Mouse (Mus musculus): ENCODE measurements at regions not wholly inside any gene's neighbourhood (a gene's known extent, or its start where the extent isn't known, plus 50 kb on each side); places are given as distances from the start of the nearest gene placed in this dataset.
"Not testable (repeated sequence)": the region's sequence is repeated elsewhere in the genome, so short reads cannot be mapped to it uniquely, and the experiment has no call there.

- not testable (repeated sequence) for DNase-seq (ENCODE audit: extremely low spot score in 1 of 2, low spot score in 1 of 2)
Measured at GRCm38 (mm10) chrX:24169992-24170391, 211.3 kb upstream of the Gm4985 start.

GRCm38 (mm10) chrX:24161654-24162053 is 202.9 kb upstream of the Gm4985 start:
- DNase-seq (ENCODE audit: extremely low spot score in 1 of 2, low spot score in 1 of 2), result peak; percentile 3 to 6

- DNase-seq (ENCODE audit: extremely low spot score in 1 of 2, low spot score in 1 of 2), result peak in 1 of 2 experiments; percentile 3
Measured at GRCm38 (mm10) chrX:24153277-24153873, 194.6 kb upstream of the Gm4985 start.

Data from layer of hippocampus, postnatal 25 days (tissue).